Mouse (Mus musculus) brain, adult 10 weeks (tissue): ENCODE results near the gene 1700047I17Rik2. TPM values are rescaled to one million over a fixed set of nuclear protein-coding genes. Genes with fewer than 3 reads are reported as not detected.

Experiments used
- polyA plus RNA-seq: library from polyadenylated mRNA; stranded (reverse); fragments of 350-450 nt; fragmentation: Illumina TruSeq; extraction: RNeasy Lipid Tissue Mini Kit (QIAGEN cat#74804); gene quantifications from one replicate; pipeline ENCODE4 v1.2.3, GENCODE M21; 2015; ENCODE audit warnings: low read depth, low replicate concordance

Gene 1700047I17Rik2
- polyA plus RNA-seq: not detected

GRCm38 (mm10) chr12:55199306-55199705, at the start of gene 1700047I17Rik2:
TSS of gene 1700047I17Rik2 (plus strand) at chr12:55199592.

DNA sequence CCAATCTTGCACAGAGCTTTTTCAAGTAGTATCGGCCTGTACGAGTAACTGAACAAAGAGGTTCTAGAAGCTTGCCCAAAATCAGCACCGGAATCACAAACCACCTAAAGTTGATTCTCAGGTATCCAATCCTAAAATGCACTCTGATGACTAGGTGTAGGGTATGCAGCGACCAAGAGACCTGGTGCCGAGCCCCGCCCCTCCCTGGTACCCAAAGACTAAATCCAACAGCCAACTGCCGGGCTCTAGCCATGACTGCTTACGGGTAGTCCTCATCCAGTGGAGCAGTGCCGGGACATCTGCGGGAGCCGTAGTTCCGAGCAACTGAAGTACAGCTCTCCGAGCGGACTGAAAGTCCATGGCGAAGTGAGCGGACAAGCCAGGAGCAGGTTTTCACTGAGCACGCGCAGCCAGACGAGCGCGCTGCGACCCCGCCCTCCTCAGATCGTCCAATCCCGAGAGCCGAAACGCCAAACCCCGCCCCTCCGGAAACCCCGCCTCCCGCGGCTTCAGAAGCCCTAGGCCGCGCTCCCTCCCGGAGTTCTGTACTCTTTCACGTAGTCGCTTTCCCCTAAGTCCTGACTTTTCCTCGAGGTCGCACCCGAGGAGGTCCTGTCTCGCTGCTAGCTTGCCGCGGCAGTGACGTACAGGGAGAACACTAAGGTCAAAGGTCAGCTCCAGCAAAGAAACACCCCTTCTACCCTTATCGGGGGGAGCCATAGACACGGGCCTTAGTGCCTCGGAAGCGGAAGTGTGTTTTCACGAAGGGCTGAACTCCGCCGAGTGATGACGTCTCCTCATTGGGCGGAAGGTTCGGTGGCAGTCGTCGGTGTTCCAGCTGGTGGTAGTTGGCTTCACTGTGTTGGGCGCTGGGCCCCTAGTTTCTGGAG, 44.6 kb upstream of the 1700047I17Rik2 start, which contains the start of gene Srp54b:
Gene Srp54b (plus strand): TSS at position 546 of the 890 bp plus-strand sequence.

DNA sequence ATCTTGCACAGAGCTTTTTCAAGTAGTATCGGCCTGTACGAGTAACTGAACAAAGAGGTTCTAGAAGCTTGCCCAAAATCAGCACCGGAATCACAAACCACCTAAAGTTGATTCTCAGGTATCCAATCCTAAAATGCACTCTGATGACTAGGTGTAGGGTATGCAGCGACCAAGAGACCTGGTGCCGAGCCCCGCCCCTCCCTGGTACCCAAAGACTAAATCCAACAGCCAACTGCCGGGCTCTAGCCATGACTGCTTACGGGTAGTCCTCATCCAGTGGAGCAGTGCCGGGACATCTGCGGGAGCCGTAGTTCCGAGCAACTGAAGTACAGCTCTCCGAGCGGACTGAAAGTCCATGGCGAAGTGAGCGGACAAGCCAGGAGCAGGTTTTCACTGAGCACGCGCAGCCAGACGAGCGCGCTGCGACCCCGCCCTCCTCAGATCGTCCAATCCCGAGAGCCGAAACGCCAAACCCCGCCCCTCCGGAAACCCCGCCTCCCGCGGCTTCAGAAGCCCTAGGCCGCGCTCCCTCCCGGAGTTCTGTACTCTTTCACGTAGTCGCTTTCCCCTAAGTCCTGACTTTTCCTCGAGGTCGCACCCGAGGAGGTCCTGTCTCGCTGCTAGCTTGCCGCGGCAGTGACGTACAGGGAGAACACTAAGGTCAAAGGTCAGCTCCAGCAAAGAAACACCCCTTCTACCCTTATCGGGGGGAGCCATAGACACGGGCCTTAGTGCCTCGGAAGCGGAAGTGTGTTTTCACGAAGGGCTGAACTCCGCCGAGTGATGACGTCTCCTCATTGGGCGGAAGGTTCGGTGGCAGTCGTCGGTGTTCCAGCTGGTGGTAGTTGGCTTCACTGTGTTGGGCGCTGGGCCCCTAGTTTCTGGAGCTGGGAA, 30.5 kb downstream of the 1700047I17Rik2 start, which contains the start of gene Srp54c:
Gene Srp54c (plus strand): TSS at position 543 of the 894 bp plus-strand sequence.

Other genes starting within 250 kb of the 1700047I17Rik2 start
- not detected for gene Gm20403, start 213.1 kb upstream of the 1700047I17Rik2 start, polyA plus RNA-seq
- gene Baz1a, start 185.2 kb upstream of the 1700047I17Rik2 start, polyA plus RNA-seq: 1.9 TPM
- gene 2700097O09Rik, start 119.5 kb upstream of the 1700047I17Rik2 start, polyA plus RNA-seq: 14.7 TPM
- gene Srp54a, start 119.3 kb upstream of the 1700047I17Rik2 start, polyA plus RNA-seq: 117 TPM
- gene Fam177a, start 75.1 kb upstream of the 1700047I17Rik2 start, polyA plus RNA-seq: 34.6 TPM
- 41.2 TPM for gene Srp54b, start 44.5 kb upstream of the 1700047I17Rik2 start, polyA plus RNA-seq
- 77.4 TPM for gene Srp54c, start 30.6 kb downstream of the 1700047I17Rik2 start, polyA plus RNA-seq
- 8.5 TPM for gene 1110008L16Rik, start 100.0 kb downstream of the 1700047I17Rik2 start, polyA plus RNA-seq
- gene Ppp2r3c, start 103.4 kb downstream of the 1700047I17Rik2 start, polyA plus RNA-seq: 17.9 TPM
- 307 TPM for gene Psma6, start 184.6 kb downstream of the 1700047I17Rik2 start, polyA plus RNA-seq